Mouse (Mus musculus): ENCODE results near the gene Nat14. TPM values are rescaled to one million over a fixed set of nuclear protein-coding genes. Genes with fewer than 3 reads are reported as not detected.

Nat14 gene
- total and polyA plus RNA-seq, 2 experiments from 2014 or later, result 3.6 to 4.2 TPM

DNA sequence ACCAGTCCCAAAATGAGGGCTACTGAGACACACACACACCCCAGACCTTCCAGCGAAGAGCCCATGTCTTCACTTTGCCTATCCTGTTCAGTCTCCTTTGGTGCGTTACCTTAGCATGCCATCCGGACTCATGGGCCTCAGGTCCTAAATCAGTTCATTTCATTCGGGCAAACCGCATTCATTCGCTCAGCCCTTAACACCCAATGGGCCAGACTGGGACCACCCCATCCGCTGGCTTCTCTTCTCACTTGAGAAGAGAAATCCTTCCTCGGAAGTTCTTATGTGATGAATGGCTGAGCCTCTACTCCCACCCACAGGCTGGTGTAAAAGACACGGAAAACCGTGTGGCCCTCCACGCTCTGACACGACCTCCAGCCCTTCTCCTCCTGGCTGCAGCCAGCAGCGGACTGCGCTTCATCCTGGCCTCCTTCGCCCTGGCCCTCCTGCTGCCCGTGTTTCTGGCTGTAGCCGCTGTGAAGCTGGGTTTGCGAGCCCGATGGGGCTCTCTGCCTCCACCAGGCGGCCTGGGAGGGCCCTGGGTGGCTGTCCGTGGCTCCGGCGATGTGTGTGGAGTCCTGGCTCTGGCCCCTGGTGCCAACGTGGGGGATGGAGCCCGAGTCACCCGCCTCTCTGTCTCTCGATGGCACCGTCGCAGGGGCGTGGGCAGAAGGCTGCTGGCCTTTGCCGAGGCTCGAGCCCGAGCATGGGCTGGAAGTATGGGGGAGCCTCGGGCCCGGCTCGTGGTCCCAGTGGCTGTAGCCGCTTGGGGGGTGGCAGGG lies 1.9 kb downstream of the Nat14 start:
- peak overlapping the region; percentile 13 for H3K4me3 ChIP-seq (ENCODE audit: low read depth, low read length)
- H3K9ac ChIP-seq (replicated peaks; ENCODE audit: low read depth, low read length), result 0 out of 2 replicates have a peak overlapping the region, but pooled peaks have one; percentile 11
- peaks cover 19% of the 10 kb centered on the region for H3K36me3 ChIP-seq (replicated peaks; ENCODE audit: control insufficient read depth, insufficient read depth, low read length)
- H3K4me2 ChIP-seq (ENCODE audit: low read depth, low read length), result peak overlapping the region; percentile 71
- H3K27me3 ChIP-seq (ENCODE audit: control insufficient read depth, insufficient read depth, low read length), result no peaks in the 10 kb centered on the region
- ATAC-seq (ENCODE audit: insufficient read depth, low read depth) (peak; percentile 19; the same call in 1 of the 2 replicates), DNase-seq (ENCODE audit: low spot score) (no peak)
- no peaks in the 10 kb centered on the region for H3K9me3 ChIP-seq (replicated peaks; ENCODE audit: control insufficient read depth, low read length)
- no peak for TF ChIP-seq EP300 (IDR thresholded peaks at IDR 0.05; ENCODE audit: low read depth)
- TF ChIP-seq CTCF (IDR thresholded peaks at IDR 0.05; ENCODE audit: low read depth), result peak; percentile 39
- WGBS, result 6% methylated on average over 37 of the region's 37 CpGs
- H3K4me1 ChIP-seq (ENCODE audit: control insufficient read depth, insufficient read depth), result peaks cover 22% of the 10 kb centered on the region
- H3K27ac ChIP-seq (ENCODE audit: low read depth), result peak overlapping the region; percentile 59

DNA sequence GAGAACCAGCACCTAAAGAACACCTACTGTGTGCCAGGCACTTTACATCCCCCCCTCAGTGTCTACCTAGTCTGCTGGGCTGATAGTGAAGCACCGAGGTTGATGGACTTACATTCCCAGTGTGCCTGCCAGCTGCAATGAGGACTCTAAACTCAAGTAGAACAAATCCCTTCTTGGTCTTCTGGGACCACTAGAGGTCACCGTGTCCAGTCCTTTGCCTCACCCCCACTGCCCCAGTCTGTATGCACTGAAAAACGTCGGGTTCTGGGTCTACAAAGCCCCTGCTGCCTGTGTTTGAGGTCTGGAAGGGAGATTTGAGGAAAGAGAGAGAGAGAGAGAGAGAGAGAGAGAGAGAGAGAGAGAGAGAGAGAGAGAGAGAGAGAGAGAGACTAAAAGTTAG lies 2.7 kb downstream of the Nat14 start:
- peaks cover 22% of the 10 kb centered on the region for H3K4me1 ChIP-seq (ENCODE audit: control insufficient read depth, insufficient read depth)
- H3K4me2 ChIP-seq (ENCODE audit: low read depth, low read length), result peak overlapping the region; percentile 71
- 0 out of 2 replicates have a peak overlapping the region, but pooled peaks have one; percentile 13 for H3K4me3 ChIP-seq (ENCODE audit: low read depth, low read length)
- H3K27me3 ChIP-seq (ENCODE audit: control insufficient read depth, insufficient read depth, low read length), result no peaks in the 10 kb centered on the region
- ATAC-seq (ENCODE audit: insufficient read depth, low read depth), result no peak
- peaks cover 12% of the 10 kb centered on the region for H3K36me3 ChIP-seq (replicated peaks; ENCODE audit: control insufficient read depth, insufficient read depth, low read length)
- H3K9ac ChIP-seq (replicated peaks; ENCODE audit: low read depth, low read length), result no peak overlapping the region
- WGBS, result 2% methylated on average over 4 of the region's 4 CpGs
- H3K9me3 ChIP-seq (replicated peaks; ENCODE audit: control insufficient read depth, low read length), result no peaks in the 10 kb centered on the region
- DNase-seq (ENCODE audit: low spot score), result no peak
- H3K27ac ChIP-seq (ENCODE audit: low read depth), result peak overlapping the region; percentile 59
- TF ChIP-seq CTCF (IDR thresholded peaks at IDR 0.05; ENCODE audit: low read depth) (no peak), EP300 (IDR thresholded peaks at IDR 0.05; ENCODE audit: low read depth) (no peak)

DNA sequence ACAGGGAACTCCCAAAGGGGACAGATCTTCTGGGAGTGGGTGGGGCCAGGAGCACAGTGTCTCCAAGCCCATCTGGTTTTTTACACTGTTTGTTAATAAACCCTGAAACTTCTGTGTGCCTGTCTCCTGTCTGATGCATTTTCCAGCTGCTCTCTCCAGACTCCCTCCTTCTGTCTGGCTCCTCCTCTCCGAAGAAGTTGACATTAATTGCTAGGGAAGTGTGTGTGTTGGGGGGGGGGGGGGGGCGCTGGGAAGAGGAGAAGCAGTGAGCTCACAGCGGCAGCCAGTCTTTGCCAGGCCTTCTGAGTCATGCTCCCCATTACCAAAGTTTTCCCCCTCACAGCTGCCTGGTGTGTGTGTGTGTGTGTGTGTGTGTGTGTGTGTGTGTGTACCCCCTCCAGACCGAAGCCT lies 3.1 kb downstream of the Nat14 start:
- no peaks in the 10 kb centered on the region for H3K9me3 ChIP-seq (replicated peaks; ENCODE audit: control insufficient read depth, low read length)
- H3K27me3 ChIP-seq (ENCODE audit: control insufficient read depth, insufficient read depth, low read length), result no peaks in the 10 kb centered on the region
- no peak overlapping the region; the same call in 1 of the 2 replicates for H3K4me2 ChIP-seq (ENCODE audit: low read depth, low read length)
- H3K4me1 ChIP-seq (ENCODE audit: control insufficient read depth, insufficient read depth), result peaks cover 22% of the 10 kb centered on the region
- 21% methylated on average over 3 of the region's 4 CpGs for WGBS
- H3K27ac ChIP-seq (ENCODE audit: low read depth), result peak overlapping the region; percentile 72
- ATAC-seq (ENCODE audit: insufficient read depth, low read depth) (peak; percentile 34), DNase-seq (ENCODE audit: low spot score) (peak; percentile 58)
- TF ChIP-seq CTCF (IDR thresholded peaks at IDR 0.05; ENCODE audit: low read depth), result no peak
- TF ChIP-seq EP300 (IDR thresholded peaks at IDR 0.05; ENCODE audit: low read depth), result no peak
- no peak overlapping the region for H3K4me3 ChIP-seq (ENCODE audit: low read depth, low read length)
- no peak overlapping the region for H3K9ac ChIP-seq (replicated peaks; ENCODE audit: low read depth, low read length)
- H3K36me3 ChIP-seq (replicated peaks; ENCODE audit: control insufficient read depth, insufficient read depth, low read length), result peaks cover 8% of the 10 kb centered on the region

DNA sequence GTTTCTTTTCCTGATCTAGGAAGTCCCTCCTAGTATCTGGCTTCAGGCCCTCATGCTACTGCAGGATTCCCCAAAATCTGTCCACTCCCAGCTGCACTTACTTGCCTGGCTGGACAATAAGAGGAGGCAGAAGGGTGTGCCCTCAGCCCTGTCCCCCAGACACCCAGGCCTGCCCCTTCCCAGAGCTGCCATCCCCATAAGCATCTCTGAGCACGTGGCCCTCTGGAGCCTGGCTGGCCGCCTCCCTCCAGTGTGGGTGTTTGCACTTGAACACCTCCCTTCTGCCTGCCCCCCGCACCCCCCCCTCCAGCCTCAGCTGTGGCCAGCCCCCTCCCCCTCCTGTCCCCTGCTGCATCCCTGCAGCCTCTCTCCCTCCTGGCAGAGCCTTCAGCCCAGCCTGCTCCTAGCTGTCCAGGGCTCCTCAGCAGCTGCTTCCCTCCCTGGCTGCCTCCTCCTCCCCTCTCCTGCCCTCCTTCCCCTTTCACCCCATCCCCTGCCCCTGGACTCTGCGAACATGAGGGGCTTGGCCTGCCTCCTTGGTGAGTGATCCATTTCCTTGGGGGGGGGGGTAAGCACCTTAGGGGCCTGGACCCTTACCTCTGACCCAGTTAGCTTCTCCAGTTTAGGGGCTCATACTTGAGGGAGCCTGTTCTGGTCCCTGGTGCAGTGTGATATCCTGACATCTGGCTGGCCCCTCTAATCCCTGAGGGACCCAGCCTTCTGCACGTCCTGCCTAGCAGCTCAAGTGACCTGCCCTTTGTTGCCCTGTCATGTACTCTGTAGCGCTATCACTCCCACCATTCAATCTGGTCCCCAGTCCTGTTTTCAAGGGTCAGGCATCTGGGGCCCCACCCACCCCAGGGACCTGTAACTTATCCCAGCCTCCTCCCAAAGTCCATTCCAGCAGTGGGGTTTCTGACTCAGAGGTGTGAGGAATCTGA lies 3.9 kb downstream of the Nat14 start, which contains the start of gene Ssc5d:
Ssc5d (plus strand) TSS at position 345 of the 941 bp plus-strand sequence.
- TF ChIP-seq EP300 (IDR thresholded peaks at IDR 0.05; ENCODE audit: low read depth), result no peak
- no peak for TF ChIP-seq CTCF (IDR thresholded peaks at IDR 0.05; ENCODE audit: low read depth)
- no peak within 1 kb of the TSS for H3K4me3 ChIP-seq (ENCODE audit: low read depth, low read length)
- peak within 1 kb of the TSS; percentile 72 for H3K27ac ChIP-seq (ENCODE audit: low read depth)
- peaks cover under 1% of the 10 kb centered on the region; the same call in 1 of the 2 replicates for H3K36me3 ChIP-seq (replicated peaks; ENCODE audit: control insufficient read depth, insufficient read depth, low read length)
- WGBS, result 15% methylated on average over 6 of the region's 6 CpGs
- H3K9me3 ChIP-seq (replicated peaks; ENCODE audit: control insufficient read depth, low read length), result no peaks in the 10 kb centered on the region
- ATAC-seq (ENCODE audit: insufficient read depth, low read depth), result peak; percentile 36
- DNase-seq (ENCODE audit: low spot score), result no peak
- no peaks in the 10 kb centered on the region for H3K27me3 ChIP-seq (ENCODE audit: control insufficient read depth, insufficient read depth, low read length)
- H3K4me1 ChIP-seq (ENCODE audit: control insufficient read depth, insufficient read depth), result peaks cover 22% of the 10 kb centered on the region
- no peak within 1 kb of the TSS for H3K9ac ChIP-seq (replicated peaks; ENCODE audit: low read depth, low read length)
- H3K4me2 ChIP-seq (ENCODE audit: low read depth, low read length), result no peak within 1 kb of the TSS; the same call in 1 of the 2 replicates

DNA sequence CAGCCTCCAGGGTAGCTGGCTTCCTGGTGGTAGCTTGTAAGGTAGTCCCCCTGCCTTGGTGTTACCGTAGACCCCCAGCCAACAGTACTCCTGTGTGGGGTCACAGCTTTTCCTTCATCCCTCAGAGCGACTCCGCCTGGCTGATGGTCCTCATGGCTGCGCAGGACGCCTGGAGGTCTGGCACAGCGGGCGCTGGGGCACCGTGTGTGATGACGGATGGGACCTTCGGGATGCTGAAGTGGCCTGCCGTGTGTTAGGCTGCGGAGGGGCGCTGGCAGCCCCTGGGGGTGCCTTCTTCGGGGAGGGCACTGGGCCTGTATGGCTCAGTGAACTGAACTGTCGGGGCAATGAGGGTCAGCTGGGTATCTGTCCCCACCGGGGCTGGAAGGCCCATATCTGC lies 5.0 kb downstream of the Nat14 start:
- Histone ChIP-seq H3K9ac (replicated peaks; ENCODE audit: low read depth, low read length) (no peak overlapping the region), H3K4me2 (ENCODE audit: low read depth, low read length) (no peak overlapping the region), H3K4me3 (ENCODE audit: low read depth, low read length) (no peak overlapping the region), H3K9me3 (replicated peaks; ENCODE audit: control insufficient read depth, low read length) (no peaks in the 10 kb centered on the region), H3K27ac (ENCODE audit: low read depth) (no peak overlapping the region), H3K36me3 (replicated peaks; ENCODE audit: control insufficient read depth, insufficient read depth, low read length) (no peaks in the 10 kb centered on the region), H3K4me1 (ENCODE audit: control insufficient read depth, insufficient read depth) (peaks cover 22% of the 10 kb centered on the region), H3K27me3 (ENCODE audit: control insufficient read depth, insufficient read depth, low read length) (no peaks in the 10 kb centered on the region)
- DNase-seq (ENCODE audit: low spot score), result no peak
- WGBS, result 83% methylated on average over 16 of the region's 16 CpGs
- ATAC-seq (ENCODE audit: insufficient read depth, low read depth), result no peak
- TF ChIP-seq EP300 (IDR thresholded peaks at IDR 0.05; ENCODE audit: low read depth) (no peak), CTCF (IDR thresholded peaks at IDR 0.05; ENCODE audit: low read depth) (no peak)
